Mouse (Mus musculus) left cerebral cortex, adult 8-10 months (tissue): ENCODE measurements around the gene Prep. TPM values are rescaled to one million over a fixed set of nuclear protein-coding genes. Genes with fewer than 3 reads are reported as not detected.
"Not testable (repeated sequence)": the region's sequence is repeated elsewhere in the genome, so short reads cannot be mapped to it uniquely, and the experiment has no call there.

ENCODE experiments used
- DNase-seq, 2 experiments: peaks; one replicate each; pipeline ENCODE4 v3.0.0; 2022; ENCODE audit warnings: low spot score in 2 of 2
- total RNA-seq, 4 experiments: library from RNA; stranded (reverse); gene quantifications; 2 replicates each; pipeline ENCODE4 v1.2.4; 2022

Gene Prep
- total RNA-seq, 4 experiments from 2014 or later = 8.4 to 8.9 (median 8.6) TPM

- no peak for DNase-seq
These were observed 8.6 kb downstream of the Prep start for GRCm38 (mm10) chr10:45075491-45076051.

- DNase-seq = no peak
These were observed 9.6 kb downstream of the Prep start for GRCm38 (mm10) chr10:45076585-45076984.

- DNase-seq = no peak
These were observed 10.3 kb downstream of the Prep start for GRCm38 (mm10) chr10:45077353-45077752.

- DNase-seq = no peak
These were observed 12.8 kb downstream of the Prep start for GRCm38 (mm10) chr10:45079756-45080155.

- no peak for DNase-seq
These were observed 13.5 kb downstream of the Prep start for GRCm38 (mm10) chr10:45080490-45080889.

GRCm38 (mm10) chr10:45082730-45083129 lies 15.7 kb downstream of the Prep start:
- no peak for DNase-seq

- DNase-seq = not testable (repeated sequence)
These were observed 17.0 kb downstream of the Prep start for GRCm38 (mm10) chr10:45084002-45084401.

GRCm38 (mm10) chr10:45084471-45084870 lies 17.5 kb downstream of the Prep start:
- no peak for DNase-seq

GRCm38 (mm10) chr10:45085315-45085714 lies 18.3 kb downstream of the Prep start:
- DNase-seq = no peak

- DNase-seq = no peak
These were observed 19.6 kb downstream of the Prep start for GRCm38 (mm10) chr10:45086637-45087036.

GRCm38 (mm10) chr10:45091462-45092079 lies 24.6 kb downstream of the Prep start:
- DNase-seq = no peak

GRCm38 (mm10) chr10:45092080-45093056 lies 25.4 kb downstream of the Prep start:
- DNase-seq = no peak

GRCm38 (mm10) chr10:45098751-45099150 lies 31.7 kb downstream of the Prep start:
- DNase-seq = no peak

- DNase-seq = no peak
These were observed 33.5 kb downstream of the Prep start for GRCm38 (mm10) chr10:45100473-45100872.

- DNase-seq = no peak
These were observed 36.2 kb downstream of the Prep start for GRCm38 (mm10) chr10:45103184-45103583.

- no peak for DNase-seq
These were observed 37.1 kb downstream of the Prep start for GRCm38 (mm10) chr10:45104098-45104497.

GRCm38 (mm10) chr10:45104535-45105079 lies 37.6 kb downstream of the Prep start:
- no peak for DNase-seq

- no peak for DNase-seq
These were observed 39.5 kb downstream of the Prep start for GRCm38 (mm10) chr10:45106541-45106940.

GRCm38 (mm10) chr10:45107313-45107712 lies 40.3 kb downstream of the Prep start:
- DNase-seq = no peak

- DNase-seq = peak in 1 of 2 experiments; percentile 23
These were observed 42.0 kb downstream of the Prep start for GRCm38 (mm10) chr10:45109041-45109440.

GRCm38 (mm10) chr10:45109974-45110373 lies 43.0 kb downstream of the Prep start:
- DNase-seq = no peak

- no peak for DNase-seq
These were observed 45.9 kb downstream of the Prep start for GRCm38 (mm10) chr10:45112927-45113326.
